Mouse (Mus musculus) adrenal gland, adult 18-20 months (tissue): Measurements from ENCODE around the gene Wbp1. TPM values are rescaled to one million over a fixed set of nuclear protein-coding genes. Genes with fewer than 3 reads are reported as not detected.
"Not testable (repeated sequence)": the region's sequence is repeated elsewhere in the genome, so short reads cannot be mapped to it uniquely, and the experiment has no call there.

ENCODE experiments used
- DNase-seq, 2 experiments: peaks; one replicate each; pipeline ENCODE4 v3.0.0; 2021 to 2022; ENCODE audit warnings: low spot score in 2 of 2
- long read RNA-seq, 2 experiments: library from polyadenylated mRNA; stranded (forward); transcript quantifications; one replicate each; pipeline ENCODE4 v2.0.0; 2021
- total RNA-seq, 2 experiments: library from RNA; stranded (reverse); gene quantifications; 1 replicate in 1 of 2; 2 replicates in 1 of 2; pipeline ENCODE4 v1.2.3; 2021

The Wbp1 gene
- 10 to 100 TPM; 84.3 to 89.0 TPM for total RNA-seq
- long read RNA-seq, experiment 1, transcript Wbp1-207 (5 exons, 981 nt): minor isoform, 5 of 58 reads
- long read RNA-seq, experiment 1, transcript Wbp1-201 (5 exons, 1,419 nt): major isoform, 26 of 58 reads
- long read RNA-seq, experiment 1, partial matches to known transcripts: 8 of 58 reads
- long read RNA-seq, experiment 1, other reads (novel, unspliced or antisense): 11 of 58 reads
- long read RNA-seq, experiment 2, transcript Wbp1-201 (5 exons, 1,419 nt): major isoform, 39 of 68 reads
- long read RNA-seq, experiment 2, transcript Wbp1-207 (5 exons, 981 nt): minor isoform, 9 of 68 reads
- long read RNA-seq, experiment 2, partial matches to known transcripts: 9 of 68 reads
- long read RNA-seq, experiment 2, other reads (novel, unspliced or antisense): 5 of 68 reads

DNA sequence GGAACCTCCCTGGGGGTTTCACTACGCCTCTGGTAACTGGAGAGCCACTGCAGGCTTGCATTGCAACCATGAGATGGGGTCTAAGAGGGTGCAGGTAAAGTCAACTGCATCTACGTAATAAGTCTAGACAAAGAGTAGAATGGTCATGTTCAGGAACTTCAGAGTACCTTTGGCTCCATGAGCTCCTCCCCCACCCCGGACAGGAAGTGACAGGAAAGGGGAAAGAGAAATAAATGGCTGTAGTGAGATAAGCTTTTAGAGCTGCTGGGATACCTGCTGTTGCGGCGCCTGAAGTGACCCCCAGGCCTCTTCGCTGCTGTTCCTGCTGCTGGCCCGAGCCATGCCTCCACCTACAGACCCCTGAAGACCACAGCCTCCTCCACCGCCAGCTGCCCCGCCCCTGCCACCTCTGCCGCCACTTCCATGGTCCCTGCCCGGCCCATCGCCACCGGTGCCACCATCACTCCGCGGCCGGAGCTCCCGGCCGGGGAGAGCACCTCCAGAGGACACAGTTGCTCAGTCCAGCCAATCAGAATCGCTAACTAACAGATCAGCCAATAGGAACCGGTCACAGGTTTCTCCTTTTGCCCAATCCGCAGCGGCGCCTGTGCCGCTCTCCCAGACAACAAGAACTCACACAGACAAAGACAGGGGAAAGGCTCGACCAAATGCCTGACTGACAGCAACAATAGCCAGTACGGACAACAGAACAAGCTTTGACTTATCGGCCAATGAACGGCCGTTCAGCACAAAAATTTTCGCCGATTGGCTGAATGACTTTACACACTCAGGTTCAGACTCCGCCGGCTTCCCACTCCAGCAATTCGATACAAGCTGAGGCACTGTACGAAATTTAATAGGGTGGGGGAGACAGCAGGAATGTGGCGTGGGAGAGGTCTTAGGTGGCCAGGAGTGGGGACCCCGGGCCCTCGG lies at the start of gene Wbp1:
Gene Wbp1 (minus strand): TSS at position 630 of the 933 bp plus-strand sequence.
- DNase-seq: peak; percentile 77 to 85

DNA sequence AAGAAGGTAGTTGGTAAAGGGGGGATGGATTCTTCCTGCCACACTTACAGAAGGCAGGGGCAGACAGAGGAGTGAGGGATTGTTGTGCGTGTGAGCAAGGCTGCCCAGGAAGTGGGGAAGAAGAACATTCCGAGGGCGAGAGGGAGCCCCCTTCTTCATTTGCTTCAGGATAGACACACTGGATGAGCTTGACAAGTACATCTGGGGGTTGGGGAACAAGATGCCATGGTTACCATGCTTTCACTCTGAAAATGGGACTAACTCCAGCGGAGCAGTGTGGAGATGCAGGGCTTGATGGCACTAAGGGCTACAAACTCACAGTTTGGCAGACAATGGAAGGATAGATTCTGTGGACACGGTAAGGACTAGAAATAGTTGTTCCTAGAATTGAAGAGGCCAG lies 49.7 kb upstream of the Wbp1 start:
- DNase-seq: no peak

DNA sequence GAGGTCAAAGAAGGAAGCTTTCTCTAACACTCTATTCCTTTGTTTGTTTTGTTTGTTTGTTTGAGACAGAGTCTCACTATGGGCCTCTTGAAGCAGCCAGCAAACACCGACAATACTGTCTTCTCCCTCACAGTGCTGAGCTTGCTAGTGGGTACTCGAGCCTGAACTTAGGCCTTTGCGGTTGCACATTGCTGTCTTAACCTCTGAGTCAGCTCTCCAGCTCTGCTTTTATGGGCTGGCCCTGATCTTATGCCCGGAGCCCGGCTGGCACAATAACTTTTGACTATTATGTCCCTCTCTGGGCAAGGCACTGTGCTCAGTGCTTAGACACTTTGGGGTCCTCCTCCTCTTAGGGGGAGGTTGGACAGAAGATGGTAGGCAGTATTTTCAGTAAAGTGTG lies 48.5 kb upstream of the Wbp1 start:
- no peak for DNase-seq

- no peak for DNase-seq
These were observed 44.9 kb upstream of the Wbp1 start for GRCm38 (mm10) chr6:83166243-83166630.

DNA sequence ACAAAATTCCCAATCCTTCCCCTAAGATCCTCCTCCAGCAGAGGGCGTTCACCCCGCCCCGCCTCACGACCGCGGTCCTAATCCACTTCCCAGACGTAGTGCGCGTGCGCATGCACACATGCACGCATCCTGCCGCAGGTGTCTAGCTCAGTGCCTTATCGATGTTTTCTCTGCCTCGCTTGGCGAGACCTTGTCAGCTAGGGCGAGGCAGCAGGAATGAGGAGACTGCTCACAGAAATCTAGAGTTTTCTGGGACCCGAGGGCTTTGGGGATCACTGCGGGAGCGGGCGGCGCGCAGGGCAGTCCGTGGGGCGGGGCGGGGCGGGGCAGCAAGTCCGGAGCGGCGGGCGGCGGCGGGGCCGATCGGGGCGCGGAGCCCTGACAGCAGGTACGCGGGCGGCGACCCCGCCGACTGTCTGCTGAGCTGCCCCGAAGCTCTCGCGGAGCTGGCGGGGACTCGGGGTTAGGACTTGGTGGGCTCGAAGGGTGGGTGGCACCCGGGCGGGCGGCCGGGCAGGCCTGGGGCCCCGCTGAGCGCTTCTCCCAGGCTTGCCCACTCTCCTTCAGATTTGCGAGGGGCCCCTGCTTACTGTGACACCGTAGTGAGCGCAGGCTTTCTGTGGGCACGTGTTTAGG lies 44.4 kb upstream of the Wbp1 start, which contains the start of gene Dctn1:
Gene Dctn1 (plus strand): TSS at position 314 of the 636 bp plus-strand sequence.
- DNase-seq: peak; percentile 93

DNA sequence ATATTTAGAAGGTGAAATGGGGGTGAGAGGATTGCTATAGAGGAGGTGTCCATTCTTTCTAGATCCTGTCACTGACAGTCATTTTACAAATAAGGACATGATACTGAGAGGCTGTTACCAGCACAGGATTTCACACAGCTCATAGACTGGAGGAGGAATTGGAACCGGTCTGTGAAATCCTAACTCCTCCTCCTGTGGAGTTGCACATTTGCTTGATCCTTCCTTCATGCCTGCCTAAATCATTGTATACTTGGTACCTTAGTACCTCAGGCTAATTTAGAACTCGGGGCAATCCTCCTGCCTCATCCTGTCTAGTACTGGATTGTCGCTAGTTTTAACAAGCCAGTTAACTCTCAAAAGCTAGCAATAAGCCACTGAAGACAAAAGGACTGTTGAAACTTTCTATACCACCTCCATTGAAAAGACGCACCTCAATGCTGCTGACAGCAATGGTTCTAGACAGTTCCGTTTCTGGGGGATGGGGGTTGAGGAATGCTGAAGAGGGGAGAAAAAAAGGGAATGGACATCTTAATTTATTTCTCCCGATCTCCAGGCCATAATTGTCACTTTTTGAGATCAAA lies 43.8 kb upstream of the Wbp1 start:
- DNase-seq: no peak

DNA sequence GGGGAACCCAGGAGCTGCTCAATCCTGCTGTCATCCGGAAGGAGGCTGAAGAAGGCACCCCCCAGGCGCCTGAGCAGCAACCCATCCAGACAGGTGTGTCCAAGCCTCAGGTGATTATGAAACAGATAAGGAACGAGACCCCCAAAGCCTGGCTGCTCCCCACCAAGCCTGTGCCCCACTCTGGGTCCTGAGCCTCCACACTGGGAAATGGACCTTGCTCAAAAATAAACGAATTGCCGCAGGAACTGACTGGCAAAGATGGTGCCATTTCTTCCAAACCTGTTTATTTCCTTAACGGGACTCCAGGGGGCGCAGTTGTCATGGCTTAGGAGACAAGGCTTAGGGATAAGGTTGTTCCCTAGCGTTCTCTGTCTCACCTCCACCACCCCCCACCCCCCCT lies 41.3 kb upstream of the Wbp1 start:
- peak; percentile 53 to 58 for DNase-seq

DNA sequence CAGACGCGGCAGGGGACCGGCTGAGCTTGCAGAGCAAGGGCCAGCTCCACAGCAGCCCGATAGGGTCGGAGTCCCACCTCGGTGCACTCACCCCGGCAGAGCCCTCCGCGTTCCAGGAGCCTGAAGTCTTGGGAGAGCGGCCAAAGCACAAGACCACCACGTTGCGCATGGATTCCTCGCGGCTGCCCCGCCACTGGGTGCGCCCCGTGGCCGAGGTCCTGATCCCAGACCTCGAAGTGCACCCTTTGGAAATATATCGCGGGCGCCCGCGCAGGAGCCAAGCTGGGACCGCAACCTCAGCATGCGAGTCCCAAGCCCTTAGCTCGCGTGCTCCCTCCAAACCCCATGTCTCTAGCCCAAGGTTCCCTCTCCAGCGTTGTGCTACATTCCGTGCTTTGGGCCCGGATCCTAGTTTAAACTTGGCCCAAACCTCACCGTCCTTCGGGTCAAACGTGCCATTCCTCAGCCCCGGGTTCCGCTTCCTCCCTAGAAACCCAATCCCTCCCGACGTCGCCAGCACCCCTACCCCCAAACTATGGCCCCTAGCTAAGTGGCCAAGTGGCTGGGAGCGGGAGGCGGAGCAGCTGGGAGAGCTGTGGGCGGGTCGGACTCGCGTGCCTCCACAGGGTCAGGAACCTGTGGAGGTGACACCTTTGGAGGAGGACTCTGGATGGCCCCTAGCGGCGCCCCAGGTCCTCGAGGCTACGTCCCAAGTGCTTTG lies 40.7 kb upstream of the Wbp1 start:
- peak; percentile 43 to 45 for DNase-seq

DNA sequence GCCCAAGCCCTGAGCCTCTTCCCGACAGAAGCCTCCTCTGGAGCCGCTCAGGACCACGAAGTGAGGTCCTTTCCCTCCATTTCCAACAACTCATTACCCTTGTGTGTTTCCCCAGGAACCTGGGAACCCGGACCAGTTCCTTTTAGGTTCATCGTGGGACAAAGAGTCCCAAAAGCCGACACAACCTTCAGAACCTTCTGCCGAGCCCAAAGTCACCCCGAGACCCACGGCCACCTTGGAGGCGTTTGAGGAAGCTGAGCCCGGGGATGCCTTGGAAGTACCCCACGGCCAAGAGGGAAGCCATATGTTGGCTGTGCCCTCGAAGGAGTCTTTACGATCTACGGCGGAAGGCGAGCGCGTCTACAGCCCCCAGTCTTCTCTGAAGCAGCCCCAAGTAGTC lies 40.1 kb upstream of the Wbp1 start:
- no peak for DNase-seq

- not testable (repeated sequence) for DNase-seq
These were observed 38.1 kb upstream of the Wbp1 start for GRCm38 (mm10) chr6:83159456-83159855.

GRCm38 (mm10) chr6:83156259-83156684 lies 34.9 kb upstream of the Wbp1 start, which contains the start of the genes Wdr54 and 1700003E16Rik:
Gene Wdr54 (minus strand): TSS chr6:83156397.
Gene 1700003E16Rik (plus strand): TSS chr6:83156404.
- DNase-seq: peak; percentile 48 to 54

- no peak for DNase-seq
These were observed 34.3 kb upstream of the Wbp1 start for GRCm38 (mm10) chr6:83155552-83156238.

DNA sequence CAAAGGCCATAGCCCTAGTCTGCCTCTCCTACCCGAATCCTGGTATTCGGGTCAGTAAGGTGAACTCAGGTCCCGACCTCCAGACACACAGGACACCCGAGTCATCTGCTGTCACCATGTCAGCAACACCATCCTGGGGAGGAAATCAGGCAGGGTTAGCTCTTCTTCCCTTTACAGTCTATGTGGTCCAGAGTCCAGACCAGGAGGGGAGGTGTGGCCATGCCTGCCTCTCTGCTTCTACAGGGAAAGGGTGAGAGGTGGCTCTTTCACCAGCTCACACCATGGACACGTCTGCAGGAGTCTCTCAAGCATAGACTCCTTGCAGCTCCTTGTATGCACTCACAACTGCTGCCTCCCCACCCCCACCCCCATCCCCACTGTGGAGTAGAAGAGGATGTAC lies 32.1 kb upstream of the Wbp1 start:
- DNase-seq: no peak

- no peak for DNase-seq
These were observed 31.7 kb upstream of the Wbp1 start for GRCm38 (mm10) chr6:83153038-83153437.

- DNase-seq: no peak
These were observed 30.4 kb upstream of the Wbp1 start for GRCm38 (mm10) chr6:83151721-83152120.

- DNase-seq: no peak
These were observed 25.9 kb upstream of the Wbp1 start for GRCm38 (mm10) chr6:83147280-83147679.

GRCm38 (mm10) chr6:83145805-83146204 lies 24.4 kb upstream of the Wbp1 start:
- DNase-seq: no peak

GRCm38 (mm10) chr6:83145209-83145608 lies 23.9 kb upstream of the Wbp1 start:
- DNase-seq: no peak

- DNase-seq: no peak
These were observed 21.5 kb upstream of the Wbp1 start for GRCm38 (mm10) chr6:83142886-83143285.
